Mouse (Mus musculus) 3T3-L1 (cell line): Measurements from ENCODE around the gene Luc7l2.
"Not testable (repeated sequence)": the region's sequence is repeated elsewhere in the genome, so short reads cannot be mapped to it uniquely, and the experiment has no call there.

Experiments
- DNase-seq: peaks from one replicate; pipeline ENCODE4 v3.0.0-alpha.2; 2015; ENCODE audit warnings: low read depth, low spot score

The Luc7l2 gene

DNA sequence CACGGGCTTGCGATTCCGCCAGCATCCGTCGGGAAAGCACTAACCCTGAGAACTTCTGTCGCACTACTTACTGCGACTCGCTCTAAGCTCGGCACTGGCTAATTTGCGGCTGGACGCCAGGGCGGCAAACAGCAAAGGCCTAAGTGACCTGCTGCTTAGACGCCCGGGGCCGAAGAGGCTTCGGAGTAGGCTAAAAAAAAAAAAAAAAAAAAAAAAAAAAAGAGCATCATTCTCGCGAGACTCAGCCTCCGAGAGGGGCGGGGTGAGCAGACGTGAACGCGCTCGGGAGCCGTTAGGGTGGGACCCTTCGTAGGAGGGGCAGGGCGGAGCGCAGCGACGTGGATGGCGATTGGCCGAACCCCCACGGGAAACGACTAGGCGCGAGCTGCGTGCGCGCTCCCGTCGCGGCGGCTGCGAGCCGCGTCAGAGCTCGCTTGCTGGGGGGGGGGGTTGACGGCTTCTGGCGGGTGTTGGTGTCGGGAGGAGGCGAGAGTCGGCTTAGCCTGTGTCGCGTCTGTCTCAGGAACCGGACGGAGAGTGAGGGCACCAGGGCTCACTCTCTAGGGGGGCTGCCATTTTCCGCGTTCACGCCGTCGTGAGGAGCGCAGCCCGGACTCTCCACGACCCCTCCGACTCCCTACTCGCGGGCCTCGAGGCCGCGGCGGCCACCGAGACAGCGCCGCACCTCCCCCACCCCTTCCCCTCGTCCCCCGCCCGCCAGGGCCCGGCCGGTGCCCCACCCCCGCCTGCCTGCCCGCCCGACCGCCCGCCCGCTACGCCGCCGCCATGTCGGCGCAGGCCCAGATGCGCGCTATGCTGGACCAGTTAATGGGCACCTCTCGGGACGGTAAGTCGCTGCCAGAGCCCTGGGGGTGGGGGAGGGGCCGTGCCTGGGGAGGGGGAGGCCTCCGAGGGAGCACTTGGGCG lies at the start of gene Luc7l2:
Gene Luc7l2 (plus strand): TSS at position 273 of the 927 bp plus-strand sequence.
- peak; percentile 98 for DNase-seq

DNA sequence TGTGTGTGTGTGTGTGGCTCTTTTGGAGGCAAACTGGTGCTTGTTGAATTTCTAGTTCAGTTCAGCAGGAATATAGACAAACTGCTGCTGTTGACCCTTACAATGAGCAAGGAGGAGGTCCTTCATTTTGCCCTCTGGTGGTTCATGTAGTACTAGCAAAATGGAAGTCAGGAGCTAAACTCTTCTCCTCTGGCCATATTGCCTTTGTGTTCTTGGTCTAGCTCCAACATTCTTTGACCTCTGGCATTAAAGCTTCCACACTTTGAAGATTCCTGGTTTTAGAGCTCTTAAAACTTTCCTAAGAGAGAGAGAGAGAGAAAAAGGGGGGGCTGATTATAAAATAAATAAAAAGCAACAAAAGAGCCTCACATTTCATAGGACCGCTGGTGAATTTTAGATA lies 39.0 kb upstream of the Luc7l2 start:
- peak; percentile 36 for DNase-seq

DNA sequence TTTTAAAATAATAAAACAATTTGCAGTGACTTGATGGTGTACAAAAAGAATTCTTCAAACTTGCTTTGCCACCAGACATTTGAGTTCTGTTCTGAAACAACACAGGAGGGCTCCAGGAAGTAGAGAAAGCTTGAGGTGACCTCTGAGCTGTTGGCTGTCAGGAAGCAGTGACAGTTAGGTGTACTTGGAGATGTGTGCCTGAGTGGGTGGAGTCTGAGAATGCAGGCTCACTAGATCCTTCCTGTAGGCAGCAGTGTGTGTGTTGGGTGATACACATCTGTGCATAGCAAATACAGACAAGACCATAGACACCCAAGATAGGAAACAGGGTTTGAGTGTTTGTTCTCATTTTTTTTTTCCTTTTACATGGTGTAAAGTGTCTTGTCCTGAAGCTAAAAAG lies 38.3 kb upstream of the Luc7l2 start:
- no peak for DNase-seq

DNA sequence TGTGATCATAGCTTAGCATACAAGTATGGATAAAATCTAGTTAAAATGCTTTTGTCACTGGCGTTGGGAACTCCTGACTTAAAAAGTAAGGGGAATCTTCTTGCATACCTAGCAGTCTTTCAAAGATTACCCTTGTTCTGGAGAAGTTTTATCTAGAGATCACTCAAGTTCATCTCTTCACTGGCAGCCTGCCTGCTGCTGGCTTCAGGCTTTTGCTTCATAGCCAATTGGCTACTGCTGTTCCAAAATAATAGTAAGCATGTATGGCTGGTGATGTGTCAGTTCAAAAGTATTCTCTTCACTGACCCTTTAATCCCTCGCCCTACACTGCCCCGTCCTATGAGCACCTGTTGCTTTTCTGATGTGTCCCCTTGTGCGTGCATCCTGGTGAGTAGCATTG lies 35.9 kb upstream of the Luc7l2 start:
- no peak for DNase-seq

DNA sequence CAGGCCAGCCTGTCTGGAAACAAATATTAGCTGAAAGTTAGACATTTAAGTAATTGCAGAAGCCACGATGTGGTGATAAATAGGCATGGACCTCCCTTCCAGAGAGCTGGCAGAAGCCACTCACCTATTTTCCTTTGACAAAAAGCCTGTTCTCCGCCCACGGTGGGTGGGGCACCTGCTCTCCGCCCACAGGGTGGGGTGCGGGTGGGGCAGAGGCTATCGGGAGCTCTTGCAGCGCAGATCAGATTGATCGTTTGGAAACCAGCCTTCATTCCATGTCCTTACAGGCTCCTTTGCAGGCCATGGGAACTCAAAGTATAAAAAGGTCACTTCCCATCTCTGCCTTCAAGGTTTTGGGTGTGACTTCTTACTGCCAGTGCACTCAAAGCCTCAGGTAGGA lies 27.3 kb upstream of the Luc7l2 start:
- no peak for DNase-seq

DNA sequence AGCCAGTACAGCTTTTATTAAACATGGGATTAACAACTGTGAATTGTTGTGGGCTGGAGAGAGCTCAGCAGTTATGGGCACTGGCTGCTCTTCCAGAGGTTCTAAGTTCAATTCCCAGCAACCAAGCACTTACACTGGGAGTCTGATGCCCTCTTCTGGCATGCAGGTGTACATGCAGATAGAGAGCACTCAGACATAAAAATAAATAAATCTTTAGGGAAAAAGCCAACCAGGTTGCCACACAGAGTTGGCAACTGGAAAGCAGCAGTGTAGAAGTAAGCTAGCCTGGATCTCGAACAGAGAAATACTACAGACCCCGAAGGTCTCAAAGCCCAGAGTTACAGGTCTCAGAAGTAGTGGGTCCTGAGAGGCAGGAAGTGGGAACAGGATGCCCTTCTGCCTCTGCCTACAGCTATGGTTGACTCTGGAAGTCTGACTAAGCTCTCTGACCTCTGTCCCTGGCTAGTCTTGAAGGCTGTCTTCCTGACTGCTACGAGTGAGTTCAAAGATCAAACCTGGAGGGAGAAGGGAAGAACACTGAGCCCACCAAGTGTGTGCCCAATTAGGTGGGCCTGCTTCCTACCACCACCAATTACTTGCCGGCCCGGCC lies 19.8 kb upstream of the Luc7l2 start:
- peak; percentile 84 for DNase-seq

DNA sequence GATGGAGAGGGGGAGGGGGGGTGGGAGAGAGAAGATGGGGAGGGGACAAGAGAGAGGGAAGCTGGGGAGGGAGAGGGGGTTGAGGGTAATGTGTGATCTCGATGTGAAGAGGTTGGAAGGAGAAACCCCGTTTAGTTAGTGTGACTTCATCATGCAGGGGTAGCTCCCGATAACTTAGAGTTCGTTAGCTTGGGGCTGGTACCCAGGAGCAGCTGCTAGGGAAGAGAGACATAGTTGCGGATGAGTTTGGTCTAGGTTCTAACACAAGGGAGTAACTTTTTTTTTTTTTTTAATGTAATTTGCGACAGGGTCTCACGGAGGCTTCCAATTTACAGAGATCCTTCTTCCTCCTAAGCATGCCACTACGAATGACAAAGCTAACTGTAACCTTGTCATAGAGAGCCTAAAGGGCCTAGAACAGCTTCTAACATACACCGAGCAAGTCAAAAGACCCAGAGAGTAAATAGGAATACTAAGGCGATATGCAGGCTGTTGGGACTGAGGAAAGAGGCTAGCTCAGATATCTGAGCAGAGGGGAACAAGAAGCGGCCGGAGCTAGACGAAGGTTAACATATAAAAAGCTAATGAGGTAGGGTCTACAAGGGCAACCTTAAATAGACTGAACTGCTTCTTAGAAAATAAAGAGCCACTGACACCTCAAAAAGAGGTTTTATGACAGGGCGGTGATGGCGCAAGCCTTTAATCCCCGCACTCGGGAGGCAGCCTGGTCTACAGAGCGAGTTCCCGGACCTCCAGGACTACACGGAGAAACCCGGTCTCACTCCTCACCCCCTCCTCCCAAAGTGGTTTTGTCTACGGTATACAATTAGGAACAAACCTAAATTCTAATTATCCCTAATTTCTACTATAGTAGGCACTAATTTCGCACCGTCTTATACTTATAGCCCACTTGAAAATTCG lies 18.4 kb upstream of the Luc7l2 start:
- DNase-seq = peak; percentile 46

DNA sequence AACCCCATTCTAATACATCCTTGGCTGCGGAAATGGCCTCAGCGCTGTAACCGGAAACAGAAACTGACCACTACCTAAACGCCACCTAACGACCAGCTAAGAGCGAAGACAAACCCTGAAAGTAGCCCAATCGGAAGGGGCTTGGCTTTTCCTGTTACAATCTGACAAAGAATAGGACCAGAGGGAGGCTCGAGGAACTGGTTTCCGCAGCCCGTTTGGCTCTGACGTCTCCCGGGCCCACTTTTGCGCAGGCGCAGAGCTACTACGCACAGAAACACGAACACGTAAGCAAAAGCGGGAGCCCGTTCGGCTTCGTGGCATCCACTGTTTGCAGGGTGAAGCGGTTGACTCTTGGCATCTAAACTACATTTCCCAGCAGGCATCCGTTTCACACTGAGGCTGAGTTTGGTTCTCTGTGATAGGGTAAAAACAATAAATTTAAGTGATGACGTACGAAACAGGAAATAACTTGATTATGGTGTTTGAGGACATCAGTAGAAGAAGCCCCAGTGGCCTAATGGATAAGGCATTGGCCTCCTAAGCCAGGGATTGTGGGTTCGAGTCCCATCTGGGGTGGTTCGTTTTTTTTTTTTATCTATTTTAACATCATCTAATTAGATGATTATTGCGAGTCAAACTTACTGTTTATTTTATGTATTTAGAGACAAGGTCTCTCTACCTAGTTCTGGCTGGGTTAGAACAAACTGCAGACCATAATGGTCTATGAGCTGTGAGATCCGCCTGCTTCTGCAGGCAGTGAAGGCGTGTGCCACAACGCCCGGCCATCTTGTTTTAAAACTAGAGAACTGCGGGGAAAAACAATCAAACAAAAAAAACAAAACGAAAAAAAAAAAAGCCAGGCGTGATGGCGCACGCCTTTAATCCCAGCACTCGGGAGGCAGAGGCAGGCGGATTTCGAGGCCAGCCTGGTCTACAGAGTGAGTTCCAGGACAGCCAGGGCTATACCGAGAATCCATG lies 17.4 kb upstream of the Luc7l2 start, which contains the start of gene Fmc1:
Gene Fmc1 (plus strand): TSS at position 75 of the 978 bp plus-strand sequence.
- DNase-seq = peak; percentile 100

DNA sequence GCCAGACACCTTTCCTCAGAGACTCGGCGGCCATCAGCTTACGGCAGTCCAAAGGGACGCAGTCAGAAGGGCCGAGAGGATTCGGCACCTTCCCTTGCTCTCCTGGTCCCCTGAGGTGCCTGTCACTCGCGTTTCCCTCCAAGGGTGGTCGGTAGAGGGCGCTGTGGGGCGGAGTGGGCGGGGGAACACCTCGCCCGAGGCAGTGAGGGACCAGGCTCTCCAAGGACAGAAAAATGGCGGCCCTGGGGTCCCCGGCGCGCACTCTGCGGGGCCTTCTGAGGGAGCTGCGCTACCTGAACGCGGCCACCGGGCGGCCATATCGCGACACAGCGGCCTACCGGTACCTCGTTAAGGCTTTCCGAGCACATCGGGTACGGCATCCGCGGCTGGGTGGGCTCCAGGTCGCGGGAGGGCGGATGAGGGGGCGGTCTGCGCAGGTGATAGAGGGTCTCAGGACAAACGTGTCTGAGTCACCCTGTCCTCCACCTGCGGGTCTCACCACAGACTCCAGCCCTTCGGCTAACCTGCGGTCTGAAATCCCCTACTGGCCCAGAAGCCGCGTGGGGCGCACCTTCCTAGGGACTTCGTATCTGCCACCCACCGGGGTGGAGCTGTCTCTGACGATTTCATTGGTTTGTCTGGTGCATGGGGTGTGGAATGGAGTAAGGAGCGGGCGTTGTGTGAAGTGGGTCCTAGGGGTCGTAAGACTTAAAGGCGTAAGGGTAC lies 16.3 kb upstream of the Luc7l2 start:
- DNase-seq = peak; percentile 96

DNA sequence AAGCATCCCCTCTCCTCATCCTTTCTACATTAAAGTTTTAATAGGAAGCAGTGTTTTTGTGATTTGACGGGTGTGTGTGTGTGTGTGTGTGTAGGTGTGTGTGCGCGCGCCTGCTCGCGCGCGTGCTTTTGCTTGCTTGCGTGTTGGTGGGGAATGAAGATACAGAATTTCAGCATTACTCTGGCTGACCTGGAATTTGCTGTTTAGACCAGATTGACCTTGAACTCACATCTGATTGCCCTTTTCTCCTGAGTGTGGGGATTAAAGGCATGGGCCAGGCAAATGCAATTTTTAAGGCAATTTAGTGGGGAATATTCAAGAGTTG lies 15.8 kb upstream of the Luc7l2 start:
- DNase-seq = no peak

DNA sequence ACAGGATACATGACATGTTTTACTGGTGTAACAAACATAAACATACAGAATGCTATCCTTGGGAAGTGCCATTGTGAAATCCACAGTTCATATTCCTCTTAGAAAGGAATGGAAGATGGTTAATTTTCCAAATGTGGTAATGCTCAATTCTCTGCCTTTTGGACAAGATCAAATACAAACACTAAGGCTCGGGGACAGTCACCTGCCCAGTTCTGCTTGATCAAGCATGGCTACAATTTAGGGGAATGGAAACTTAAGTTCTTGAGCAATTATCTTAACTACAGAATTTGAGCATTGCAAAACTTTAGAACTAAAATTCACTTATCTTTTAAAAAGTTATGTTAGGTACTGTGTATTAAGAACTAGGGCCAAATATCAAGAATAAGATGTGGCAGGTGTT lies 15.3 kb upstream of the Luc7l2 start:
- DNase-seq = no peak

DNA sequence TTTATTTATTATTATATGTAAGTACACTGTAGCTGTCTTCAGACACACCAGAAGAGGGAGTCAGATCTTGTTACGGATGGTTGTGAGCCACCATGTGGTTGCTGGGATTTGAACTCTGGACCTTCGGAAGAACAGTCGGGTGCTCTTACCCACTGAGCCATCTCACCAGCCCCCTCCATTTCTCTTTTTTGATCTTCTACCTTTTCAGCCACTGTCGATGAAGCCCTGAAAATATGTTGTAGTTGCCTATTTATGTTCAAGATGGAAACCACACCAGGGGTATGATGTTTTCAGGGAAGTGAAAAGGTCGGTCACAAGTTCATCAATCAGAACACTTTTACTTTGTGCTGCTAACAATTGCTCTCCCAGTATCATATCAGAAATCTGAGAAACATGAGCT lies 7.0 kb upstream of the Luc7l2 start:
- DNase-seq = not testable (repeated sequence)

DNA sequence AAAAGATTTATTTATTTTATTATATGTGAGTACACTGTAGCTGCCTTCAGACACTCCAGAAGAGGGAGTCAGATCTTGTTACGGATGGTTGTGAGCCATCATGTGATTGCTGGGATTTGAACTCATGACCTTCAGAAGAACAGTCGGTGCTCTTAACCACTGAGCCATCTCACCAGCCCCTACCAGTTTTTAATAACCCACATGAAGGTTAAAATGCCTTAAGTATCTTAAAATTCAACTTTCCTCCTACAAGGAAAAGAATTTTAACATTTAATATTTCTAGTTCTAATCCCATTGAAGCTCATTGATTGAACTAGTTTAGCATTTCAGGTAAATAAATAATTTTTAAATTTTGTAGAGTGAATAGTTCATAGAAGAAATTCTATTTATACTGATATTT lies 4.1 kb upstream of the Luc7l2 start:
- not testable (repeated sequence) for DNase-seq

DNA sequence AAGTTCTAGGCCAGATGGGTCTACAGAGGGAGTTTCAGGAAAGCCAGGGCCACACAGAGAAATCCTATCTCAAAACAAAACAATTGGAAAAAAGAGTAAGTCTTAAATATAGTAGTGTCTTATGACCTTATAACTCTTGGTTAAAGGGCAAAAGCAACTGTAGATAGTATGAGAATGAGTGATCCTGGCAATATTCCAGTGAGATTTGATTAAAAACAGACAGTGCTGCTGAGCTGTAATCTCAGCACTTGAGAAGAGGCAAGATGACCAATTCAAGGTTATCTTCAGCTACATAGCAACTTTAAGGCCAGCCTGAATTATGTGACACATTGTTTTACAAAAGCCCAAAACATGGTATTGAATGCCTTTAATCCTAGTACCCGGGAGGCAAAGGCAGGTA lies 3.4 kb upstream of the Luc7l2 start:
- DNase-seq = peak; percentile 78

DNA sequence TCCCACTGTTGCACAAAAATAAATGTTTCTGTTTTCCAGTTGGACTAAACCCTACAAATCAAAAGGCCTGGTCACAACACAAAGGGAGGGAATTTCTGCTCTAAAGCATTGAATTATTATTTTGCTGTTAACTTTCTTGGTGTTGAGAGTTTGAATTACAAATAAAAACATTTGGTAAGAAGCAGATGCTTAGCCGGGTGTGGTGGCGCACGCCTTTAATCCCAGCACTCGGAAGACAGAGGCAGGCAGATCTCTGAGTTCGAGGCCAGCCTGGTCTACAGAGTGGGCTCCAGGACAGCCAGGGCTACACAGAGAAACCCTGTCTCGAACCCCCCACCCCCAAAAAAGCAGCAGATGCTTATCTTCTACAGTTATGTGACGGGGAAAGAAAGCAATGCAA lies 2.5 kb upstream of the Luc7l2 start:
- DNase-seq = not testable (repeated sequence)

DNA sequence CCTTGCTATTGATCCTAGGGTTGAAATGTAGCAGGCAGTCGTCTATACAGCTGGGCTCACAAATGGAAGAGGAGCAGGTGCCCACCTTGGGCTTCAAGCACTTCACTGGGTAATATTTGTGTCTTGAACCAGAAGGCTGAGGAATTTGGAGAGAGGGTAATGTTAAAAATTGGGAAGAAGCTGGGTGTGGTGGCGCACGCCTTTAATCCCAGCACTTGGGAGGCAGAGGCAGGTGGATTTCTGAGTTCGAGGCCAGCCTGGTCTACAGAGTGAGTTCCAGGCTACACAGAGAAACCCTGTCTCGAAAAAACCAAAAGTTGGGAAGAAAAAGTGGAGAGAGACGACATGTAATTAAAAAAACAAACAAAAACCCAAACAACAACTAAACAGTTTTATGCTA lies 1.3 kb upstream of the Luc7l2 start:
- DNase-seq = not testable (repeated sequence)

DNA sequence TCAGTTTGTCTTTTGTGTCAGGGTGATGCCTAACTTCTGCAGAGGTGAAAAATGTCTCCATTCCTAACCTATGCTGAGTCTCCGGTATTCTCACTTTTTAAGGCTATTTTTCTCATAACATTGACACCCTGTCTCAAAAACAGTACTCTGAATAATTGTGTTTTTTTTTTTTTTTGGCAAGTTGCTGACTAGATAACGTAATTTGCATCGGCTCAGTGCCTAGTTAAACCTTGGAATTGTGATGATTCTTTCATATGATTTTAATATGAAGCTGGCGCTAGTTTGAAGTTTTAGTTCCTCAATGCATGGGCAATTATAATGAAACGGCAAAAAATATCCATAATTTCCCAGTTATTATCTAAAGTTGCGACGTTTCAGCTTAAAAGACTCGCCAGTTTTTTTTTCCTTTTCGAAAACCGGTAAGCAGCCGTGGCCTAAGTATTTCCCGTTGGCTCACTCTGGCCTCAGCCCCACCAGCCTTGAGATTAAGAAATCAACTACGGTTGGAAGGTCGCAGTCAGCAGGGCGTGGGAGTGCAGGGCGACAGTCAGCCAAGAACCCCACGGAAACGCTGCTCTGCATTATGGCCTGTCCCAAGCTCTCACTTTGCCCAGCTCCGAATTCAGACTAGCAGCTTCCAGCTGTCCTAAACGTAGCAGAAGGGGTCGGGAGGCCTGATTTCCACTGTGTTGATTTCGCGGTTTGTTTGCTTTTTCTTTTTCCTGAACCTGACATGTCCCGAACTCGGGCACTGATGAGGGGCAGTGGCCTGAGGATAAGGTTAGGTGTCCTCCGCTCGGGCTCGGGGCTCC lies 678 bp upstream of the Luc7l2 start:
- peak; percentile 76 for DNase-seq

DNA sequence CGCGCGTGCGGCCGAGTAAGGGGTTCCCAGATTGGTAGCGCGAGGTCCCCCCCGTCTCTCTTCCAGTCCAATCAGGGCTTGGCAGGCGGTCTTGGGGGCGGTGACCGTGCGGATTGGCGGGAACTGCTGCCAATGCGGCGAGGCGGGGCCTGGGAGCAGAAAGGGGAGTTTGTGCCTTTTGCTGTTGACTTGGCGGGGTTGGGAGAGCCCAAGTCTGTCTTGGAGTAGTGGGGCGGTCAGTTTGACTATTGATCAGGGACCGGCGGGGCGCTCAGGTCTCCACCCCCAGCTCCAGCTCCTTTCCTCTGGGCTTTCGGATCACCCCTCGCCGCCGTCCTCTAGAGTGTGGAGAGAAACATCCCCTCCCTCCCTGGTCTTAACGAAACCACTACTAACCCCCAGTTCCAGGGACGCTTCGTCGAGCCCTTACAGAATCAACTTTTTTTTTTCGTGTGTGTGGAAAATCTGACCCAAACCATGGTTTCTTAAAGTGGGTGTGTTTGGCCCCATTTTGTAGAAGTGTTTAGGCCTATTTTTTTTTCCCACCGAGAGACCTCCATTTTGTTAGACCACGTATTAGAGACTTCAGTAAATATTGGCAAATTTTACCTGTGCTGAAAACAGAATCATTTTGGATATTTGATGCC lies 978 bp downstream of the Luc7l2 start:
- DNase-seq = peak; percentile 98

DNA sequence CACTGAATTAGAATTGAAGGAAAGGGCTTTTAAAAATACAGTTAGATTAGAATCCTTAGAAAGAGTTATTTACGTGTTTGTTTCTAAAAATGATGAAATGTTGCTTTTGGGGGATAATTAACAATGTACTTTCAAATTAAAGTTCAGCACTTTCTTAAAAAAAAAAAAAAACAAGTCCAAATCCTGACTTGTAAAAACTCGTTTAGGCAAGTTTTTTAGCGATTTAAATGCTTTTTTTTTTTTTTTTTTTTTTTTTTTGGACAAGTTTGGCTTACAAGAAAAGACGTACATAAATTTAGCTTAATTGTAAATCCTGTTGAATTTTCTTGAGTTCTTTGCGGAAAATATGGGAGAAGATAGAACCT lies 1.5 kb downstream of the Luc7l2 start:
- no peak for DNase-seq
